Mouse (Mus musculus) gastrocnemius, postnatal 25 days (tissue): ENCODE measurements at regions not wholly inside any gene's neighbourhood (a gene's known extent, or its start where the extent isn't known, plus 50 kb on each side); places are given as distances from the start of the nearest gene placed in this dataset.

Experiments
- DNase-seq: peaks from one replicate; pipeline ENCODE4 v3.0.0; 2022

GRCm38 (mm10) chr17:65193341-65193740, 347.2 kb downstream of the Tmem232 start:
- DNase-seq, result no peak

- DNase-seq, result no peak
Measured at GRCm38 (mm10) chr17:65192432-65193059, 348.0 kb downstream of the Tmem232 start.

GRCm38 (mm10) chr17:65190839-65191591, 349.6 kb downstream of the Tmem232 start:
- DNase-seq, result no peak

- DNase-seq, result no peak
Measured at GRCm38 (mm10) chr17:65181164-65181563, 345.3 kb upstream of the 4930583I09Rik start.

GRCm38 (mm10) chr17:65175770-65176169, 339.9 kb upstream of the 4930583I09Rik start:
- DNase-seq, result no peak

- no peak for DNase-seq
Measured at GRCm38 (mm10) chr17:65174114-65174513, 338.2 kb upstream of the 4930583I09Rik start.

GRCm38 (mm10) chr17:65173236-65173635, 337.4 kb upstream of the 4930583I09Rik start:
- no peak for DNase-seq

GRCm38 (mm10) chr17:65170691-65171090, 334.8 kb upstream of the 4930583I09Rik start:
- peak; percentile 73 for DNase-seq

GRCm38 (mm10) chr17:65169981-65170617, 334.2 kb upstream of the 4930583I09Rik start:
- no peak for DNase-seq

GRCm38 (mm10) chr17:65146376-65146775, 310.5 kb upstream of the 4930583I09Rik start:
- peak; percentile 20 for DNase-seq

- DNase-seq, result no peak
Measured at GRCm38 (mm10) chr17:65114651-65115050, 278.8 kb upstream of the 4930583I09Rik start.

- DNase-seq, result no peak
Measured at GRCm38 (mm10) chr17:65113121-65113520, 277.2 kb upstream of the 4930583I09Rik start.

GRCm38 (mm10) chr17:65105622-65106021, 269.8 kb upstream of the 4930583I09Rik start:
- no peak for DNase-seq

- no peak for DNase-seq
Measured at GRCm38 (mm10) chr17:65101157-65101556, 265.3 kb upstream of the 4930583I09Rik start.

- DNase-seq, result no peak
Measured at GRCm38 (mm10) chr17:65082249-65082648, 246.4 kb upstream of the 4930583I09Rik start.

- DNase-seq, result no peak
Measured at GRCm38 (mm10) chr17:65081779-65082086, 245.9 kb upstream of the 4930583I09Rik start.

GRCm38 (mm10) chr17:65081072-65081778, 245.4 kb upstream of the 4930583I09Rik start:
- no peak for DNase-seq

- no peak for DNase-seq
Measured at GRCm38 (mm10) chr17:65074878-65075277, 239.0 kb upstream of the 4930583I09Rik start.

GRCm38 (mm10) chr17:65071114-65071513, 235.2 kb upstream of the 4930583I09Rik start:
- DNase-seq, result no peak

- no peak for DNase-seq
Measured at GRCm38 (mm10) chr17:65066135-65066534, 230.3 kb upstream of the 4930583I09Rik start.

GRCm38 (mm10) chr17:65056059-65056458, 220.2 kb upstream of the 4930583I09Rik start:
- DNase-seq, result no peak

GRCm38 (mm10) chr17:65049860-65050482, 214.1 kb upstream of the 4930583I09Rik start:
- peak; percentile 5 for DNase-seq
